Mouse (Mus musculus) limb, embryonic 11.5 days (tissue): Measurements from ENCODE around the gene Urb2. TPM values are rescaled to one million over a fixed set of nuclear protein-coding genes. Genes with fewer than 3 reads are reported as not detected.
"Not testable (repeated sequence)": the region's sequence is repeated elsewhere in the genome, so short reads cannot be mapped to it uniquely, and the experiment has no call there.

Source experiments
- ATAC-seq: fragments of 200-750 bp; cut with Nextera tagmentation; 2 replicates; pipeline ENCODE4 v1.8.0; 2017; ENCODE audit warnings: low read depth; ENCODE audit not compliant: insufficient number of reproducible peaks, low FRiP score, low TSS enrichment
- DNase-seq: peaks from one replicate; pipeline ENCODE4 v3.0.0-alpha.2; 2015; ENCODE audit warnings: low spot score
- H3K27ac ChIP-seq: fragments of 300-500 bp; sonication (generic); replicated peaks from 2 replicates; pipeline ENCODE4 v1.5.1; 2014; ENCODE audit warnings: low read depth, mild to moderate bottlenecking, low read length
- H3K27me3 ChIP-seq: fragments of 300-500 bp; sonication (generic); 2 replicates; pipeline ENCODE4 v1.6.1; 2014; ENCODE audit warnings: mild to moderate bottlenecking, low read length, mixed read lengths; ENCODE audit not compliant: control insufficient read depth, insufficient read depth
- H3K36me3 ChIP-seq: fragments of 300-500 bp; sonication (generic); 2 replicates; pipeline ENCODE4 v1.6.1; 2014; ENCODE audit warnings: mild to moderate bottlenecking, low read length, moderate library complexity, mixed read lengths; ENCODE audit not compliant: control insufficient read depth, insufficient read depth
- H3K4me1 ChIP-seq: fragments of 300-500 bp; sonication (generic); 2 replicates; pipeline ENCODE4 v1.6.1; 2014; ENCODE audit warnings: low read length, mixed read lengths; ENCODE audit not compliant: control insufficient read depth, insufficient read depth
- H3K4me2 ChIP-seq: fragments of 300-500 bp; sonication (generic); 2 replicates; pipeline ENCODE4 v1.6.1; 2014; ENCODE audit warnings: low read depth, mild to moderate bottlenecking, moderate library complexity; ENCODE audit not compliant: severe bottlenecking
- H3K4me3 ChIP-seq: fragments of 300-500 bp; sonication (generic); 2 replicates; pipeline ENCODE4 v1.5.1; 2014; ENCODE audit warnings: low read depth, low read length
- H3K9ac ChIP-seq: fragments of 300-500 bp; sonication (generic); 2 replicates; pipeline ENCODE4 v1.6.1; 2014; ENCODE audit warnings: mild to moderate bottlenecking, low read length
- H3K9me3 ChIP-seq: fragments of 300-500 bp; sonication (generic); 2 replicates; pipeline ENCODE4 v1.6.1; 2016; ENCODE audit warnings: low read length; ENCODE audit not compliant: control insufficient read depth
- WGBS: fragments of 180-500 bp; shearing (Covaris S2); extraction: QIAGEN DNeasy Blood & Tissue Kit; methylation state at CpG from one replicate; pipeline ENCODE4 v1.1.7; 2014; 5-methylcytosine and 5-hydroxymethylcytosine counted together
- polyA plus RNA-seq: library from polyadenylated mRNA; unstranded; fragments of >200 nt; fragmentation: Nextera tagmentation; extraction: Ambion mirVana; gene quantifications from 2 replicates; pipeline ENCODE4 v1.2.1, GENCODE M21; 2014

The Urb2 gene
- polyA plus RNA-seq, 1 experiment from 2014 or later = 8.8 TPM

GRCm38 (mm10) chr8:124002546-124003108, 18.7 kb upstream of the Urb2 start:
- WGBS = 96% methylated on average over 10 of the region's 10 CpGs
- Histone ChIP-seq H3K9me3 (no peaks in the 10 kb centered on the region), H3K36me3 (peaks cover 14% of the 10 kb centered on the region), H3K4me2 (no peak overlapping the region), H3K4me1 (no peaks in the 10 kb centered on the region), H3K27ac (no peak overlapping the region), H3K4me3 (no peak overlapping the region), H3K27me3 (no peaks in the 10 kb centered on the region), H3K9ac (no peak overlapping the region)
- no peak for DNase-seq
- no peak for ATAC-seq

GRCm38 (mm10) chr8:124007829-124008228, 13.5 kb upstream of the Urb2 start:
- H3K4me3 ChIP-seq = no peak overlapping the region
- H3K4me1 ChIP-seq = no peaks in the 10 kb centered on the region
- H3K9me3 ChIP-seq = no peaks in the 10 kb centered on the region
- 61% methylated on average over 6 of the region's 6 CpGs for WGBS
- DNase-seq (no peak), ATAC-seq (no peak)
- peaks cover 12% of the 10 kb centered on the region; the same call in 1 of the 2 replicates for H3K36me3 ChIP-seq
- no peaks in the 10 kb centered on the region for H3K27me3 ChIP-seq
- no peak overlapping the region for H3K4me2 ChIP-seq
- no peak overlapping the region for H3K27ac ChIP-seq
- no peak overlapping the region for H3K9ac ChIP-seq

- Histone ChIP-seq H3K9me3 (no peaks in the 10 kb centered on the region), H3K27ac (no peak overlapping the region), H3K9ac (no peak overlapping the region), H3K36me3 (peaks cover 6% of the 10 kb centered on the region; the same call in 1 of the 2 replicates), H3K4me2 (no peak overlapping the region), H3K4me1 (no peaks in the 10 kb centered on the region), H3K27me3 (no peaks in the 10 kb centered on the region), H3K4me3 (no peak overlapping the region)
- DNase-seq (no peak), ATAC-seq (no peak)
- 85% methylated on average over 3 of the region's 3 CpGs for WGBS
These were observed 9.7 kb upstream of the Urb2 start for GRCm38 (mm10) chr8:124011580-124011979.

GRCm38 (mm10) chr8:124011989-124012586, 9.2 kb upstream of the Urb2 start:
- Histone ChIP-seq H3K9me3 (no peaks in the 10 kb centered on the region), H3K36me3 (peaks cover 6% of the 10 kb centered on the region; the same call in 1 of the 2 replicates), H3K4me1 (no peaks in the 10 kb centered on the region), H3K27ac (no peak overlapping the region), H3K9ac (no peak overlapping the region), H3K27me3 (no peaks in the 10 kb centered on the region), H3K4me2 (no peak overlapping the region), H3K4me3 (no peak overlapping the region)
- ATAC-seq = no peak
- DNase-seq = no peak
- 97% methylated on average over 3 of the region's 3 CpGs for WGBS

GRCm38 (mm10) chr8:124014299-124014698, 7.0 kb upstream of the Urb2 start:
- H3K4me2 ChIP-seq, DNase-seq, H3K9me3 ChIP-seq, ATAC-seq, H3K27me3 ChIP-seq, H3K36me3 ChIP-seq, H3K27ac ChIP-seq, H3K9ac ChIP-seq, H3K4me3 ChIP-seq, H3K4me1 ChIP-seq: not testable (repeated sequence)
- 91% methylated on average over 7 of the region's 7 CpGs for whole genome bisulfite sequencing

- ATAC-seq = no peak
- WGBS = 91% methylated on average over 3 of the region's 3 CpGs
- H3K27me3 ChIP-seq = no peaks in the 10 kb centered on the region
- H3K27ac ChIP-seq = no peak overlapping the region
- DNase-seq = no peak
- no peak overlapping the region for H3K9ac ChIP-seq
- no peaks in the 10 kb centered on the region for H3K9me3 ChIP-seq
- H3K36me3 ChIP-seq = no peaks in the 10 kb centered on the region
- no peaks in the 10 kb centered on the region; the same call in 1 of the 2 replicates for H3K4me1 ChIP-seq
- no peak overlapping the region for H3K4me3 ChIP-seq
- no peak overlapping the region for H3K4me2 ChIP-seq
These were observed 6.6 kb upstream of the Urb2 start for GRCm38 (mm10) chr8:124014751-124015150.

DNA sequence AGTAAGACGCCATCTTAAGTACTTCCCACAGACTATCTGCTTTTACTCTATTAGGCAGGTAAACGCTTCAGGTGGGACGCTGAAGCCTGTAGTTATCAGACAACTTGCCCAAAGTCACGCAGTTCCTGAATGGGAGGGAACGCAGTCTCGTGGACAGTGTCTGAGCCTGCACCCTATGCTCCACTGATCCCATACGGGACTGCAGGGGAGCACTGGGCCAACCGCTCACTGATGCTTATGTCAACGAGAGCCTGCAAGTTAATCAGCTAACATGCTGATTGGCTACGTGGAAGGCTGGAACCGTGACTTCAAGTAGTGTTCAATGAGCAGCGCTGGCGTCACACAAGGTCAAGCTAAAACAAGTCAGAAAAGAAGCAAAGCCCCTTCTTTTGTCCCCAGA, 1.5 kb upstream of the Urb2 start:
- H3K4me3 ChIP-seq = no peak overlapping the region

DNA sequence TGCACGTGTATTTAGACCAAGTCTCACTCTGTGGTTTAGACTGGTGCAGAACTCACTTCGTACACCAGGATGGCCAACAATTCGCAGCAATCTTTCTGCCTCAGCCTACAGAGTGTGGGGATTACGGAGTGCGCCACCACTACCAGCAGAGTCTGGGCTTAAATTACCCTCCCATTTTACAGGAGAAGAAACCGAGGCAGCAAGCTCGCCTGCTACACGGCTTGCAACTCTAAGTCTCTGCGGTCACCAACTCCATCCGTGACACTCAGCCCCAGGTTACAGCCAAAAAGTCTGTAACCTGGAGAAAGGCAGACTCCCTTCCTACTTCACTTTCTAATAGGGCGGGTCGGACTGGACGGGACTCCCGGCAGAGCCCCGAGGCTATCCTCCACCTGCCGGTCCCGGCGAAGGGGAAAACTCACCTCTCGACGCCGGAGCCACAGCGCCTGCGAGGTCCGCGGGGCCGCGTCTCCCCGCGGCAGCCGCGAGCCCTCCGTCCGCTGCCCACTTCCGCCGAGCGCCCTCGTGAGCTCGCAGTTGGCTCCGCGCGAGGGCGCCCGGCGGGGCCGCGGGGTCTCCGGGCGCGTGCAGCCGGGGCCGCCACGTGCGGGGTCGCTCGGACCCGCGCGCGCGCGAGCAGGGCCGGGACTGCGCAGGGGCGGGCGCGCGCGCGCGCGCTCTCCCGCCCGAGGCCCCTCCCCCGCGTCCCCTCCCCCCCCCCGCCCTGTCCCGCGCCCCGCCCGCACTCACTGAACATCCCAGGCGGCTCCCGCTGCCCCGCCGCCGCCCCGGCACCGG, 670 bp upstream of the Urb2 start:
- under 1% methylated on average over 72 of the region's 87 CpGs for WGBS
- DNase-seq = peak; percentile 77
- Histone ChIP-seq H3K4me2 (peak overlapping the region; percentile 63), H3K4me3 (peak overlapping the region; percentile 76), H3K9me3 (no peaks in the 10 kb centered on the region), H3K27ac (peak overlapping the region; percentile 80), H3K27me3 (no peaks in the 10 kb centered on the region), H3K4me1 (peaks cover 2% of the 10 kb centered on the region; the same call in 1 of the 2 replicates), H3K36me3 (0 out of 2 replicates have a peak, but pooled peaks cover 1% of the 10 kb centered on the region), H3K9ac (peak overlapping the region; percentile 80)
- peak; percentile 81 for ATAC-seq

More for the DNA sequence above, 1.5 kb upstream of the Urb2 start:
- no peak overlapping the region for H3K9ac ChIP-seq
- no peaks in the 10 kb centered on the region for H3K9me3 ChIP-seq
- H3K36me3 ChIP-seq = no peaks in the 10 kb centered on the region
- no peak for ATAC-seq
- no peaks in the 10 kb centered on the region for H3K27me3 ChIP-seq
- WGBS = 41% methylated on average over 13 of the region's 13 CpGs
- DNase-seq = peak; percentile 26
- H3K27ac ChIP-seq = no peak overlapping the region
- peaks cover 2% of the 10 kb centered on the region; the same call in 1 of the 2 replicates for H3K4me1 ChIP-seq
- peak overlapping the region; percentile 63 for H3K4me2 ChIP-seq
